Mouse (Mus musculus) gastrocnemius, postnatal 10 days (tissue): ENCODE results near the gene Actr3b. TPM values are rescaled to one million over a fixed set of nuclear protein-coding genes. Genes with fewer than 3 reads are reported as not detected.
A peak's percentile ranks its signal among the peaks of the same experiment; 100 is the strongest.

ENCODE experiments used
- DNase-seq: peaks from one replicate; pipeline ENCODE4 v3.0.0; 2021; ENCODE audit warnings: mixed read lengths
- total RNA-seq, 2 experiments: library from RNA; stranded (reverse); gene quantifications; 2 replicates each; pipeline ENCODE4 v1.2.3; 2021

The Actr3b gene
- total RNA-seq, 2 experiments from 2014 or later = 0.93 to 1.5 TPM

- no peak for DNase-seq
Observed at GRCm38 (mm10) chr5:25889746-25890382, 130.1 kb downstream of the Actr3b start.

GRCm38 (mm10) chr5:25891321-25891720, 131.5 kb downstream of the Actr3b start:
- DNase-seq = peak; percentile 50

Other genes starting within 250 kb of the Actr3b start
- gene Cct8l1, start 243.9 kb upstream of the Actr3b start, total RNA-seq = not detected
- gene Xrcc2, start 54.2 kb upstream of the Actr3b start, total RNA-seq = 1 to 10 TPM; 2.9 to 4.4 TPM
- gene Gm21663, start 182.4 kb downstream of the Actr3b start, total RNA-seq = not detected
- not detected for gene Gm21671, start 194.4 kb downstream of the Actr3b start, total RNA-seq
- not detected for gene Gm21680, start 212.7 kb downstream of the Actr3b start, total RNA-seq
- not detected for gene Gm21698, start 228.7 kb downstream of the Actr3b start, total RNA-seq
- not detected for gene Gm1979, start 244.8 kb downstream of the Actr3b start, total RNA-seq